Mouse (Mus musculus) hindbrain, postnatal 0 days (tissue): ENCODE measurements around the gene Actn4. TPM values are rescaled to one million over a fixed set of nuclear protein-coding genes. Genes with fewer than 3 reads are reported as not detected.
A peak's percentile ranks its signal among the peaks of the same experiment; 100 is the strongest.

Experiments
- ATAC-seq: fragments of 200-750 bp; cut with Nextera tagmentation; 2 replicates; pipeline ENCODE4 v1.8.0; 2017; ENCODE audit warnings: mild to moderate bottlenecking, moderate TSS enrichment, moderate library complexity
- DNase-seq: peaks from one replicate; pipeline ENCODE4 v3.0.0-alpha.2; 2015; ENCODE audit warnings: low spot score
- H3K27ac ChIP-seq: fragments of 300-500 bp; sonication (generic); 2 replicates; pipeline ENCODE4 v1.5.1; 2014; ENCODE audit warnings: mild to moderate bottlenecking
- H3K27me3 ChIP-seq: fragments of 300-500 bp; sonication (generic); 2 replicates; pipeline ENCODE4 v1.6.1; 2014; ENCODE audit warnings: low read length, mixed read lengths; ENCODE audit not compliant: insufficient read depth
- H3K36me3 ChIP-seq: fragments of 300-500 bp; sonication (generic); 2 replicates; pipeline ENCODE4 v1.6.1; 2014; ENCODE audit warnings: low read length, mixed read lengths; ENCODE audit not compliant: insufficient read depth
- H3K4me1 ChIP-seq: fragments of 300-500 bp; sonication (generic); 2 replicates; pipeline ENCODE4 v1.6.1; 2014; ENCODE audit warnings: antibody characterized with exemption, low read length, mixed read lengths; ENCODE audit not compliant: insufficient read depth
- H3K4me2 ChIP-seq: fragments of 300-500 bp; sonication (generic); 2 replicates; pipeline ENCODE4 v1.6.1; 2014; ENCODE audit warnings: low read depth, mild to moderate bottlenecking, low read length, moderate library complexity, mixed read lengths
- H3K4me3 ChIP-seq: fragments of 300-500 bp; sonication (generic); 2 replicates; pipeline ENCODE4 v1.5.1; 2014; ENCODE audit warnings: low read length
- H3K9ac ChIP-seq: fragments of 300-500 bp; sonication (generic); replicated peaks from 2 replicates; pipeline ENCODE4 v1.6.1; 2014; ENCODE audit warnings: mild to moderate bottlenecking, low read length, moderate library complexity, mixed read lengths
- H3K9me3 ChIP-seq: fragments of 300-500 bp; sonication (generic); 2 replicates; pipeline ENCODE4 v1.6.1; 2016; ENCODE audit warnings: low read length, mixed read lengths
- CTCF ChIP-seq: IDR thresholded peaks from 2 replicates; pipeline ENCODE4 v1.5.1; 2016; ENCODE audit warnings: antibody characterized with exemption, control low read depth, low read depth
- WGBS: fragments of 180-500 bp; shearing (Covaris S2); extraction: QIAGEN DNeasy Blood & Tissue Kit; methylation state at CpG from one replicate; pipeline ENCODE4 v1.1.7; 2014; 5-methylcytosine and 5-hydroxymethylcytosine counted together
- polyA plus RNA-seq: library from polyadenylated mRNA; unstranded; fragments of >200 nt; fragmentation: Nextera tagmentation; extraction: Ambion mirVana; gene quantifications from 2 replicates; pipeline ENCODE4 v1.2.1, GENCODE M21; 2015
- total RNA-seq: library from RNA; depleted of rRNA; stranded (reverse); fragments of >200 nt; gene quantifications from 2 replicates; pipeline ENCODE4 v1.2.3, GENCODE M21; 2014

Gene Actn4
- total and polyA plus RNA-seq, 2 experiments from 2014 or later = 85.7 to 114 TPM

DNA sequence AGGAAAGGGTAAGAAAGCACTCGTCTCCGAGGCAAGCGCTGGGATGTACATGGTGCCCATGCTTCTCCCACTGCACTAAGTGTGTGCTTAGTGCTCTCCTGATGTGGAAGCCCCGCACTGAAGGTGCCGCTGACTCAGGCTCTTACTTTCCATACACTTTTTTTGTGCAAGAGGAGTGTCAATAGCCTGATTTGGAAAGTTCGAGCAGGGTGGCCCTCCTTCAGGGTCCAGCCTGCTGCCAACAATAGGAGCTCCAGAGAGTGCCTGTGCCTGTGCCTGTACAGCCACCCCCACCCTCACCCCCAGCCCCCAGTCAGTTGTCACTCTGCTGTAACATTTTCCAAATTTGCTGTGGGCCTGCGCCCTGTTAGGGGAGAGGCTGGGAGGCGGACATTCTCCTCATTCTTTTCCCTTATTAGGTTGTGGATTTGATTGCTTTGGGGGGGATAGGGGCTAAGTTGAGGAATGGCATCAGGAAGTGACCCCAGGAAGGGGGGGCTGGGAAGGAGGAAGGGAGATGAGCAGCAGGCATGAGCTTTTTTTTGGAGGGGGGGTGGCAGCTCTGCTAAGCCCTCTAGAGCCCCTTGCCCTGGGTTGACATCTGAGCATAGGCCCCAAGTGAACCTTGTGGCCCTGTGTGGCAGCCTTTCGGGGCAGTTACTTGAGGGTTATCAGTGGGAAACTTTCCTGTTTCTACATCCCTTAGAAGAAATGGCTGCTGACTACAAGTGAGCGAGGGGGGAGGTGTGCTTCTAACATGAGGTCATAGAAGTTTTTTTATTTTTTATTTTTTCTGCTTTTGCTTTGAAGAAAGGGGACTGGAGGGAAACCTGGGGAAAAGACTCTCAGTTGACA, 16.5 kb downstream of the Actn4 start:
- H3K36me3 ChIP-seq = no peaks in the 10 kb centered on the region

DNA sequence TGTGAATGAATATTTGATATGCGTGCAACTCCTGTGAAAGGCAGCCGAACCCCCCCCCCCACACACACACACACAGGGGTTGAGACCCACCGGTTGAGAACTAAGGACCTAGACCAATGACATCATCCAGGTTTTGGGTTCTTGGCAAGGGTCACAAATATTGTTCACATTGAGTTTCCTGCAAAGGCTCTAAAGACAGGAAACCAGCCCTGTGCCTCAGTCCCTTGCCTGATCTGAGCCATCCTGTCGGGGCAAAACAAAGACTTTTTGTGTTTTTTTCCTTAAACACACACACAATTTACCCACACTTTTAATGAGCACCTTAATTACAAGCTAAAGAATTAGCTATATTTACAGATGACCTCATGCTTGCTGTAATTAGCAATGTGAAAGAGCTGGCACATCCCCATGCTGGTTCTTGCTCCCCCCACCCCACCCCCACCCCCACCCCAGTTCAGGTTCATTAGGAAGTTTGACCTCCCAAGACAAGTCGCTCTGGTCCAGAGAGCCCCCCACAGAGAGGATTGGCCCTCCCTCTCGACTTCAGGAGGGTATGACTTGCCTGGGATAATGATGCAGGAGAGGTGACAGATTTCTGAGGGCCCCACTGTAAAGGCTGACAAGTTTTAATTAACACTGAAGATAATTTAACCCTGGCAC, 17.3 kb downstream of the Actn4 start:
- ATAC-seq (no peak), DNase-seq (no peak)
- H3K27me3 ChIP-seq = no peaks in the 10 kb centered on the region
- no peak overlapping the region for H3K9ac ChIP-seq
- TF ChIP-seq CTCF = no peak
- 46% methylated on average over 6 of the region's 6 CpGs for WGBS
- peak overlapping the region; percentile 41 for H3K27ac ChIP-seq
- H3K4me2 ChIP-seq = no peak overlapping the region
- no peaks in the 10 kb centered on the region for H3K9me3 ChIP-seq
- H3K4me3 ChIP-seq = no peak overlapping the region
- no peaks in the 10 kb centered on the region for H3K36me3 ChIP-seq
- H3K4me1 ChIP-seq = 0 out of 2 replicates have a peak, but pooled peaks cover 3% of the 10 kb centered on the region

More for the DNA sequence above, 16.5 kb downstream of the Actn4 start:
- Histone ChIP-seq H3K4me1 (0 out of 2 replicates have a peak, but pooled peaks cover 3% of the 10 kb centered on the region), H3K4me2 (no peak overlapping the region), H3K9me3 (no peaks in the 10 kb centered on the region), H3K27me3 (no peaks in the 10 kb centered on the region), H3K27ac (peak overlapping the region; percentile 41), H3K9ac (no peak overlapping the region), H3K4me3 (no peak overlapping the region)
- 45% methylated on average over 10 of the region's 10 CpGs for WGBS
- DNase-seq (no peak), ATAC-seq (no peak)
- TF ChIP-seq CTCF = no peak

GRCm38 (mm10) chr7:28943451-28944180, 18.5 kb downstream of the Actn4 start:
- Histone ChIP-seq H3K4me1 (0 out of 2 replicates have a peak, but pooled peaks cover 3% of the 10 kb centered on the region), H3K9ac (no peak overlapping the region), H3K27ac (peak overlapping the region; percentile 17), H3K36me3 (no peaks in the 10 kb centered on the region), H3K4me2 (no peak overlapping the region), H3K27me3 (no peaks in the 10 kb centered on the region), H3K9me3 (no peaks in the 10 kb centered on the region), H3K4me3 (no peak overlapping the region)
- ATAC-seq (no peak), DNase-seq (no peak)
- no peak for TF ChIP-seq CTCF
- WGBS = 71% methylated on average over 5 of the region's 5 CpGs

DNA sequence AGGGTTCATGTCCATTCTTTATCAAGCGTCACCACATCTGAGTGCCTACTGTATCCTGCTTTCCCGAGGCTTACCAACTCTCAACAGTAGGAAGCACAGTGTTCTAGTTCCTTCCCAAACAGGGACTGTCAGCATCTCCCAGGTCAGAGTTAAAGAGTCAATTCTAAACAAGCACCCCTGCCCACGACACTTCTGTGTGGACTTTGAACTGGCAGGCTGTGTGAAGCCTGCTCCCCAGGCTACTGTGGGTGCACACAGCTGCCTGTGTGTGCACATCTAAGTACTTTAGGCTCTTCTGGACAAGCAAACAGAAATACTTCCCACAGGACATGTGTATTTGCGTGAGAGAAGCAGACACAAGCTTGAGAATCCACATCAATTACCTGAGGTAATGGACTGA, 20.6 kb downstream of the Actn4 start:
- no peak for ATAC-seq

DNA sequence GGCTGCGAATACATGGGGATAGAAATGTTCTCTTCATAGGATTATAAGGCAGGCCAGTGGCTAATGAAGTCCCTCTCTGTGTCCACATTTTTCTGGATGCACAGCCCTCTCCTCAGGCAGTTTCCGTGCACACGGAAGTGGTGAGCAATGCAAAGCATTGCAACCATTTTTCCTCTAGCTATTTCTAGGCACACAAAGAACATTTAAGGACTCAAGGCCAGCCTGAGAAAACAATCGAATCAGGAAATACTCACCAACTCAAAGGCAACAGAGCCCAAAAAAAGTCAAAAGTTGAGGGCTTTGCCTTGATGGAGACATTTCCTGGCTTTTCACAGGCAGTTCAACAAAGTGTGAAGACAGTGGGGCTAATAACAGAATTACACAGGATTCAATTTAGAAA, 21.0 kb downstream of the Actn4 start:
- no peaks in the 10 kb centered on the region for H3K9me3 ChIP-seq

More for the DNA sequence above, 20.6 kb downstream of the Actn4 start:
- Histone ChIP-seq H3K4me3 (no peak overlapping the region), H3K9ac (no peak overlapping the region), H3K27me3 (no peaks in the 10 kb centered on the region), H3K4me1 (0 out of 2 replicates have a peak, but pooled peaks cover 3% of the 10 kb centered on the region), H3K4me2 (no peak overlapping the region), H3K27ac (no peak overlapping the region), H3K36me3 (no peaks in the 10 kb centered on the region), H3K9me3 (no peaks in the 10 kb centered on the region)
- TF ChIP-seq CTCF = no peak
- DNase-seq = no peak
- 71% methylated on average over 4 of the region's 4 CpGs for WGBS

GRCm38 (mm10) chr7:28939418-28940183, 22.5 kb downstream of the Actn4 start:
- no peaks in the 10 kb centered on the region for H3K9me3 ChIP-seq
- H3K27ac ChIP-seq = 0 out of 2 replicates have a peak overlapping the region, but pooled peaks have one; percentile 17
- no peak overlapping the region for H3K4me2 ChIP-seq
- no peaks in the 10 kb centered on the region for H3K4me1 ChIP-seq
- no peak for TF ChIP-seq CTCF
- H3K9ac ChIP-seq = no peak overlapping the region
- no peak overlapping the region for H3K4me3 ChIP-seq
- no peaks in the 10 kb centered on the region for H3K36me3 ChIP-seq
- H3K27me3 ChIP-seq = no peaks in the 10 kb centered on the region
- 85% methylated on average over 7 of the region's 7 CpGs for WGBS
- DNase-seq = no peak
- ATAC-seq = no peak

More for the DNA sequence above, 21.0 kb downstream of the Actn4 start:
- DNase-seq = no peak
- Histone ChIP-seq H3K36me3 (no peaks in the 10 kb centered on the region), H3K4me1 (0 out of 2 replicates have a peak, but pooled peaks cover 3% of the 10 kb centered on the region), H3K9ac (no peak overlapping the region), H3K4me2 (no peak overlapping the region), H3K27ac (peak overlapping the region; percentile 26; the same call in 1 of the 2 replicates), H3K27me3 (no peaks in the 10 kb centered on the region), H3K4me3 (no peak overlapping the region)
- WGBS = 85% methylated on average over 4 of the region's 4 CpGs
- ATAC-seq = no peak
- TF ChIP-seq CTCF = no peak
